Mouse (Mus musculus): Measurements from ENCODE around the gene Gm10643. TPM values are rescaled to one million over a fixed set of nuclear protein-coding genes. Genes with fewer than 3 reads are reported as not detected.

The Gm10643 gene
- 1 to 10 TPM; 4.0 to 4.2 TPM for total RNA-seq (2021)
- long read RNA-seq, experiment 1: 0 reads
- long read RNA-seq, experiment 2, partial matches to known transcripts: 0 of 2 reads
- long read RNA-seq, experiment 2, other reads (novel, unspliced or antisense): 0 of 2 reads

DNA sequence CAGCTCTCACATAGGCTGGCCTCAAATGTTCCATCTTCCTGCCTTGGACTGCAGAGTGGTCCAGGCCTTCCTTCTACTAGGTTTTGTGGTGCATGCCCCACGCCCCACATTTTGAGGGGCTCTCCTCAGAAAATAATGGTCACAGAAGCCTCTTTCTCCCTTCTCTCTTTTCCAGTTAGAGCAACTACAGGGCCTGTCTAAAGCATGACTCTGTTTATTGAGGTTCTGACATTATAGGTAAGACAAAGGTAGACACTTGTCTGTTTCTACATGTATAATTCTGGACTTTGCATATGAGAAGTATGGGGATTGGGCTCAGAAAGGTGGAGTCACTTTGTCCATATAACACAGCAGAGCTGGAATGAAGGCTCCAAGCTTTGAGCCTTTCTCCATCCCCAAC is at the start of gene Gm10643:
Gm10643 (minus strand) TSS at position 101 of the 400 bp plus-strand sequence.
- no peak for DNase-seq (ENCODE audit: low spot score in 2 of 2)

DNA sequence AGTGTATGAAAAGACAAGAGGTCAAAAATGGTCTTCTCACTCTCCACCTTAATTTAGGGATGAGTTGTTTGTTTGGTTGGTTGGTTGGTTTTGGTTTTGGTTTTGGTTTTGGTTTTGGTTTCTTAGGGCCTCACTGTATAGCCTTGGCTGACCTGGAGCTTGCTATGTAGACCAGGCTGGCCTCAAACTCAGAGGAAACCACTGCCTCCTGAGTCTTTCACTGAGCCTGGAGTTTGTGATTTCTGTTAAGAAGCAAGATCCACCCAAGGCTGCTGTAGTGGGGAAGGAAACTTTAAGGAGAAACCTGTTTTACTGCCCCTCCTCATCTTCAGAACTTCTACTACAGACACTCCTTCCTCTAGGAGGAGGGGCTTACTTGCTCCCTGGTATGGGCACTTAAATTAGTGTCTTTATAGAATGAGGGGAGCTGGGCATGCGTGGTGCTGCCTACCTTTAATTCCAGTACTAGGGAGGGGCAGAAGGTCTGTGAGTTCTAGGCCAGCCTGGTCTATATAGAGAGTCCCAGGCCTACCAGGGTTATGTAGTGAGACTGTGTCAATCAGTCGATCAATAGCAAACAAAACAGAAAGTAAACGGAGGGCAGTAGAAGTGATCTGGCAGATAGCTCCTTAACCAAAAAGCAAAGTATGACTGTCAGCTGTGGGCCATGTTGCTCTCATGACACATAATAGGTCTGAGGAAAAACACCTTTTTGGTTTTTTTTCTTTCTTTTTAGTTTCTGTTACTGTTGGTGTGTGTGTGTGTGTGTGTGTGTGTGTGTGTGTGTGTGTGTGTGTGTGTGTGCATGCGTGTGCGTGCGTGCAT is 41.5 kb upstream of the Gm10643 start:
- DNase-seq (ENCODE audit: low spot score in 2 of 2): no peak

DNA sequence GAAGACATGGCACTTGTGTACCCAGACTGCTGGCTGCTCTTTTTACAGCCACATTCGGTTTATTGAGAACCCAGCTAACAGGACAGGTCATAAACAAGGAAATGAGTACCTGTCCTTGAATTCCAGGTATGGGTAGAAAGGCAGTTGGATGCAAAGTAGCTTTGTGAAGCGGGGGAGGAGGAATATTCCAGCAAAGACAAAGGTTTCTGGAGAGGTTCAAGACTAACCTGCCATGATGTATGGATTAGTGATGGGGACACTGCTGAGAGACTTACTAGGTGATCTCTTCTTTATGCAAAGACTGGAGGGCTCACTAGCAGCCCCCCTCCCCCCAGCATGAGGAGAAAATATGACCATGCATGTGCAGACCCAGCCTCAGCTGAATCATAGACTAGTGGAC is 40.7 kb upstream of the Gm10643 start:
- no peak for DNase-seq (ENCODE audit: low spot score in 2 of 2)

DNA sequence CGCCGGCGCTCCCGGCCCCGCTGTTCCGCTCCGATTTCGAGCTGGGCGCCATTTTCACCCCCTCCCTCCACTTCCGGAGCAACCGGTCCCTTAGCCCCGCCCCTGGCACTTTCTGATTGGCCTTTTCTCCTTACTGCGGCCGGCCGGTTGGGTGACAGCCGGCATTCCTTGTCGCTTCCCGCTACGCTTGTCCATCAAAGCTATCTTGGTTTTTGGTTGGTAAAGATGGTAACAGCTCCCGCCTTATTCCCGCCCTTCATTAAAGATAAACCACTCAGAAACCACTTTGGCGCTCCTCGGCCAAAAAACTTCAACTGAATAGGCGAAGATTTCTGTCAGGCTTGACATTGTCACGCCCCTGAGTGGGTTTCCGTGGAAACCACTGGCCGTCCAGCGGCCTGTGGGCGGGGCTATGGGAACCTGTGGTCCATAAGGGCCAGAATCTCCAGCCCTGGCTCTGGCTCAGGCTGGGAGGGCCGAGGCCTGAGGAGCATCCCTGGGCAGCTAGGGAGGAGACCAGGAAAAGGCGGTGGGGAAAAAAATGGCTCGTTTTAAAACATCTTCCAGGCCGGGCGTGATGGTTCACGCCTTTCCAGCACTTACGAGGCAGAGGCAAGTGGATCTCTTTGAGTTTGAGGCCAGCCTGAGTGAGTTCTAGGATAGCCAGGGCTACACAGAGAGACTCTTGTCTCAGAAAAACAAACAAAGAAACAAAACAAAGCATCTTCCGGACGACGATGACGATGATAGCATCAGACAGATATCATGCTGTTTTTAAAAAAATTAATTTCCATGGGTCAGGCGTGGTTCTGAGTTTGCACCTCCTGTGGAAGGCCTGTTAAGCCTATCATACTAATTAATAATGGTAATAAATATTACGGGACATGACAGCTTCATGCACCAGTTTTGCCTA is 40.0 kb upstream of the Gm10643 start, which contains the start of gene Dcaf15:
Dcaf15 (minus strand) TSS at position 72 of the 913 bp plus-strand sequence.
- peak; percentile 88 to 94 for DNase-seq (ENCODE audit: low spot score in 2 of 2)

DNA sequence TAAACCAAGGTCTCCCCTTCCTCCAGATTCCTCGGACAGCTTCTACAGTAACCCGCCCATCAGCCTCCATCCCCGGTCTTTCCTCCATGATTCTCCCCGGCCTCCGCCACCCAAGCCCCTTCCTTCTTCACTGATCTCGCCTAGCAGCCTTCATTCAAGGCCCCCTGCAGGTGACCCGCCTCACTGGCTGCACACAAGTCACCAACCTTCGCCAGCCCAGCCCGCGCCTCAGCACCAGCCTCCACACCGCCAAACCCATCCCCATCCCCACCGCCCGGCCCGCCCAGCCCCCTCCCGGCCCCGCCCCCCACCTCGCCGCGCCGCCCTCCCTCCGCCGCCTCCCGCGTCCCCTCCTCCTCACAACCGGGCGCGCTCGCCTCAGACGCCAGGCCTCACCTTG is 39.3 kb upstream of the Gm10643 start:
- peak in 1 of 2 experiments; percentile 37 for DNase-seq (ENCODE audit: low spot score in 2 of 2)

DNA sequence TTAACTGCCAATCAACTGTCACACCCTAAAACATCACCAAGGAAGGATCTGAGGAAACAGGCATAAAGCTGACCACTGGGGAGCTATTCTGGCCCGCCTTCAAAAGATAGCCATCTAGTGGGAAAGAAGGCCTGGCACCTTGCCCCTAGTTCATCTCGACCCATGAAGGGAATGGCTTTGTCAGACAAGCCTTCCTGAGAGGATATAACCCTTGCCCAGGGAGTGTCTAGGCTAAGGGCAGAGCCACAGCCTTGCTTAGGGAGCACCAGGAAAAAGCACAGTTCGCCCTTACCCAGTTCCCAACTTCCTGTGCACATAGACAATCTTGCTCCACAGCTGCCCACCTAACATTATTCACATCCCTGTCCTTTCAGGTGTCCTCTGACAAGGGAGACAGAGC is 38.7 kb upstream of the Gm10643 start:
- no peak for DNase-seq (ENCODE audit: low spot score in 2 of 2)

DNA sequence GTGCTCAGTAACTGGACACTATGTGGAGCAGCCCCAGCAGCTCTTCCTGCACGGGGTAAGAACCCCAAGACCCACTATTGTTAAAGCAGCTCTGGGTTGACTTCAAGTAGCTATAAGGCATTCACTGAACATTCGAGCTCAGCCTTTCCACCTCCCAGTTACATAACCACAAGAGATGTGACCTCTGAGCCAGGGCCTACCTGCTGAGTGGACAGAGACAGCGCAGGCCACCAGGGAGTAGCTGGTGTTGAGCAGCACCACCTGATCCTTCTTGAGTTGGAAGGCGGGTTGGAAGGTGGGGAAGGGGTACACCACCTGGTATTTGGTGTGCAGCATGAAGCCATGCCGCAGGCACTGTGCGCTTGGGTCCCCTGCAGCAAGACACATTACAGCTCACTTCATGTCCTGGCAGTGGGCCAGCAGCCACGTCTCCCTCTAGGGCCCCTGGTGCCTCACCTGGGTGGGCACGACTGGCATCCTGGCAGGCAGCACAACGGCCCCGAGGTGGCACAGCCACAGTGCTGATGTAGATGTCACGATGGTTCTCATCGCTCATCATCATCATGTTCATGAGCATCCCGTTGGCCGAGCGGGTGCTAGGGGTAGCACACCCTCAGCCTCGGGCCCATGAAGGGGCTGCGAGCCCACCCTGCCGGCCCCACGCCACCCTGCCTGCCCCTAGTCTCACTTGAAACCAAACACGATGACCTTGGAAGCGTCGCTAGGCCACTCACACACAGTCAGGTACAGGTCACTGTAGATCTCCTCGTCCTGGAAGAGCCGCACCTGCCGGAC is 36.7 kb upstream of the Gm10643 start:
- no peak for DNase-seq (ENCODE audit: low spot score in 2 of 2)

DNA sequence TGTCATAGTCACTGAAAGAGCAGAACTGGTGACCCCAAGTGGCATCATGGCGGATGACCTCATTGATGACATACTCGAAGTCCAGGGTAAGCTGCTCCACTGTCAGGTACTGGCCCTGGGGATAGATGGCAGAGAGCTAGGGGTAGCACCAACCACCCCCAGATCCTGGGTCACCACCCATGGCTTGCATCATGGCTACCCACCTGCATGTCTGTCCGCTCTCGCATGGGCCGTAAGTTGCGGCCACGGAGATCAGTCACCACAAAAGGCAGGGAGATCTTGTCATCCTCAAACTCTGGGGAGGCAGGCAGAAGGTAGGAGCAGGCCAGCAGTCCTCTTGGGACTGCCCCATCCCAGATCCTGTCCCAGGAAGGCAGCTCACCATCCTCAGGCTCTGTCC is 33.4 kb upstream of the Gm10643 start:
- no peak for DNase-seq (ENCODE audit: low spot score in 2 of 2)

DNA sequence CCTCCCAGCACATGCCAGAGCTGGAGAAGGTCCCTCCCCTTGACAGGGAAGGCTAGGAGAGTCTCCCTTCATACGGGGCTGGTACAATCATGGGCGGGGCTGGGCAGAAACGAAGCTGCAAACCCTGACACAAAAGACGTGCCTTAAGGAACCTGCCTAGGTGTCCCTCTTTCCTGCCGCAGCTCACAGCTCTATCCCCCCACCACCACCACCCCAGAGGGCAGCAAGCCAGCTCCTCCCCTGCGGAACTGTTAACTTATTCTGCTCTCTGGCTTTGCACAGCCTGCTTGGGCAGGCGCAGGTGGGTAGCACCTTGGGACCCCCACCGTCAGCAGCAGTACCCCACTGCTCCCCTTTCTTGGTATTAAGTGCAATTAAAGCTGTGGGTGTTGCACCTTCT is 31.1 kb upstream of the Gm10643 start:
- DNase-seq (ENCODE audit: low spot score in 2 of 2): no peak

DNA sequence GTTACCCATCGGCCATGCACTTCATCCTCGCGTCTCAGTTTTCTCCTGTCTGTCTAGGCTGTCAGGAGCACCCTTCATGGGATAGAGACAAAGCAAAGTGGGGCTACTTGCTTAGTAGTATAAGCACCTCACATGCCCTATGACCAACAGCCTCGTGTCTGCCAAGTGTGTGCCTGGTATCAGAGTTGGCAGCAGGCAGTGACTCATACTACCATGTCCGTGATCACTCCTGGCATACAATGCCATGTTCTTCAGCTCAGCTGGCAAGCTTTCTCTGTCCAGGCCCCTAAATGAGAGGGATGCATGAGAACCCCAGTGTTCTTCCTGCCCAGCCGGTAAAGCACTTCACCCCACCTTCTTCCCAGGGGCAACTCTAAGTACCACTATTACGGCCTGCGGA is 25.6 kb upstream of the Gm10643 start:
- DNase-seq (ENCODE audit: low spot score in 2 of 2): no peak

DNA sequence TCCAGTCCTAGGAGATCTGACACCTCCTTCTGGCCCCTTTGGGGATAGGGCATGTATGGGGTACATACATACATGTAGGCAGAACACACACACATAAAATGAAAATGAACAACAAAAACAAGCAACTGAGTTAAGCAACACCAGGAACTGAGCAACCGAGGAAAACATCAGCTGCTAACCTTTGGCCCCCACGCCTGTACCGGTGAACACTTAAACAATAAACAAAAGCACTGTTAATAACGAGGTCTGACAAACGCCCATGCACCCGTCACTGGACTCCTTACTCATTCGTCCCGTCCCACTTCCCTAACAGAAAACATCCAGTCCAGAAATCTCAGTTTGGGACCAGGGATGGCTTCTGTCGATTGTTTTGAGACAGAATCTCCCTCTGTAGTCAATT is 24.3 kb upstream of the Gm10643 start:
- no peak for DNase-seq (ENCODE audit: low spot score in 2 of 2)

DNA sequence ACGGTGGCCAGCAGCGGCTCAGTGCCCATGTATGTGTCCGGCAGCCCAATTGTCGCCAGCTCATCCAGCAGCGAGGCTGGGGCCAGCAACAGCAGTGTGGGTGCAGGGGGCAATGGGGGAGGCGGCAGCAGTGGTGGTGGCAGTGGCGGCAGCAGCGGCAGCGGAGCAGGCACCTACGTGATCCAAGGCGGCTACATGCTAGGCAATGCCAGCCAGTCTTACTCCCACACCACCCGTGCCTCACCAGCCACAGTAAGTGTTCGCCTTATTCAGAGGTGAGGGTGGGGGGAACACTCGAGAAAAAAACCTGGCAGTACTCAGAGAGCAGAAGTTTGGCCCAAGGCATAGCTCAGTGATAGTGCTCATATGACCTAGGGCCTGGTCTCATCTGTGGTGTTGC is 22.9 kb upstream of the Gm10643 start:
- no peak for DNase-seq (ENCODE audit: low spot score in 2 of 2)

DNA sequence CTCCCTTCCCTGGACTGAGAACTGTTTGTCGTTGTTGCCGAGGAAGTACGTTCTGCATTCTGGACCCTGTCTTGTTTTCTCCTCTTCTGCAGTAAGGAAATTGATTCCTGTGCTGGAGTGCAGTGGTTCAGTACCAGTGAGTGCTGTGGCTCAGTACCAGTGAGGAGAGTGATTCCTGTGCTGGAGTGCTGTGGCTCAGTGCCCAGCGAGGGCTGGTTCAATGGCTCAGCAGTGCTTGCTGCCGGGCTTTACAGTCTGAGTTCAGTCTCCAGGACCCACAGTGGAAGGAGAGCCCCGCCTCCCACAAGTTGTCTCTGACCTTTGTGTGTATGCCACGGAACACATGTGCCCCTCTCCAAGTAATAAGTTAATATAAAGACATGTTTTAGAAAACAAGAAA is 22.2 kb upstream of the Gm10643 start:
- no peak for DNase-seq (ENCODE audit: low spot score in 2 of 2)

DNA sequence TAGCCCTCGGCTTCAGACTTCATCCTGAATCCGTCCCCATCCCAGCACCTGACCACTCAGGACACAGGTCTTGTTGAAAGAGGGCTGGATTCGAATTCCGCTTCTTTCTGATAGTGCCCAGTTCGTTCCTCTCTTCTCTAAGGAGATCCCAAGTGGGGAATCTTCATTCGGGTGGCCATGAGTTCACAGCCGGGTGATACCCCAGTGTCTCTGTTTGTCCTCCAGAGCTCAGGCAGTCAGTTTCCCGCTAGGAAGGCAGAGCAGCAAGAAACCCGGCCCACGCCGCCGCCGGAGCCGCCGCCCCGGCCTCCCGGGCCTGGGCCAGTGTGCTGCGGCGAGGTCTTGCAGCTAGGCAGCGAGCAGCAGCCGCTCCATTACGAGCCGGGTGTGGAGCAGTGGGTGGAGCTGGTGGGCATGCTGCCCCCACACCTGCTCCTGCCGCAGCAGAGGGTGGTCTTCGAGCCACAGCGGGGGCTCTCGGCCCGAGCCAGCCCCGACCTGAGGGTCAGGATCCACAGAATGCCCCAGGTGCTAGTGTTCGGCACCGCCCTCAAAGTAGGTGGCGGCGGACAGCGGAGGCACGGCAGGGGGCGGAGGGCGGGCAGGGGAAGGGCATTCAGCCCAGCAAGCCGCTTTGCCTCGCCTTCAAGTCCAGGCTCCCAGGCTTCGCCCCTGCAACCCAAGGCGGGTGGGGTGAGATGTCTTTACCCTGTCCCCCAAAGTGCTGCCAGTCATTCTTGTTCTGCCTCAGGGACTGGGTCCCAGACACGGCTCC is 19.6 kb upstream of the Gm10643 start:
- DNase-seq (ENCODE audit: low spot score in 2 of 2): no peak

DNA sequence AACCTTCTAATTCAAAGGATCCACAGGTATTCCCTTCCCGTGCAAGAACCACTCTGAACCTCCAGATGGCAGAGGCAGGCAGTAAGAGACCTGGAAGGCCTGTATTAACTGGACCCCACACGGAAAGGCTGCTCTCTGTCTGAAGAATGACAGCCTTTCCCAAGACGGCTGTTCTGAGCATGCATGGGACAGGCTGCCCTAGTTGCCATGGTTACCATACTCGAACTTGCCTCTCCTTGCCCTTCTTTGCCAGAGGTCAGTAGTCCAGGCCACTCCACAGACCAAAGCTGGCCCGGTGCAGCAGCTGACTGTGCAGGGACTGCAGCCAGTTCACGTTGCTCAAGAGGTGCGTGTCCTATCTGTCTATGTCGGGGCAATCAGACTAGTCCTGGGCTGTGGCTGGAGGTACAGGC is 18.9 kb upstream of the Gm10643 start:
- no peak for DNase-seq (ENCODE audit: low spot score in 2 of 2)

DNA sequence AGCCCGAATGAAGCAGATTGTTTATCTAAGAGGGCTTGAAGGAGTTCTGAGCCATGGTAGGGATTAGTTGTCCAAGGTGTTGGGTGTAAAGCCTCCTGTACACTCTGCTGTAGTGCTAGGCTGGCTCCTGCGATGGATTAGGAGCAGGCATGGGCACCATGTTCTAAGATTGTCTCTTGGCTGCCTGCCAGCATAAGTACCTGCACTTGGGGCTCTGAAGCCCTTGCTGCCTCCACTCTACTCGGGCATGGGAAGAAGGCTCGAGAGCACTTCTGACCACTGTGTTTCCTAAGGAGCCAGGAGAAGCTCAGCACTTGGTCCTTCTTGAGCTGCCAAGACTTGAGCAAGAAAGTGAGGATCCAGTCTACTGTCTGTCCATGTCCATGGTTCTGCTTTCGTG is 14.3 kb upstream of the Gm10643 start:
- DNase-seq (ENCODE audit: low spot score in 2 of 2): no peak

DNA sequence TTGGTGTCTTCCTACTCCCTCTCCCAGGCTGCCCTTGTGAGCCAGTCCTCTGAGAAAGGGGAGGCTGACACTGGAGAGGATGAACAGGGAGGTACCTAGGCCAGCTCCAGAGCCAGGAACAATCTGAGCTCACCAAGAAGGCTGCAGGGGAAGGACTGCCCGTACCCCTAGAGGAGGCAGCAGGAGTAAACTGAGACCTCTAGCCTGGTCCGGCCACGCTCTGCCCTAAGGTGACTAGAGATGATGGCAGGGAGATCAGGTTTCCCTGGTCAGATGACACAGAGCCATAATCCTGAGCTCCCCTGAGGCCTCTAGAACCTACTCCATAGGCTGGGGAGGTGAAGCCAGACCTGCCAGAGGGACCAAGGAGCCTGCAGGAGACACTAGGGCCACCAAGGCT is 11.9 kb upstream of the Gm10643 start:
- DNase-seq (ENCODE audit: low spot score in 2 of 2): no peak

DNA sequence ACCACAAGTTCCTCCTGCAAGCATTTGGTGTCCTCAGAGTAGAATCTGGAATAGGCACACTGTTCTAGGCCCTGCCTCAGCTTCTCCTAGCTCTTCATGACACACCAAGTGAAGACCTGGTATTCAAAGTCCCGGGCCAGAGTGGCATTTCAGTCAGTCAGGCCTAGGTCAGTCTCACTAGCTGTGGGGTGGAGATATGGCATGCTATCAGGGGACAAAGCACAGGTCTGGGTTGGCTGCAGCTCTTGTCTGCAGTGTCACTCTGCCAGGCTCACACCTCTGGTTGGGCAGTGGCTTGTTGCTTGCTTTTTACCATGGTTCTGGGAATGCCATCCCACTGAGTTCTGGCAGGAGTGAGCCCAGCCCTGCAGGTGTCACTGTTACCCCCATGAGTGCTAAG is 11.5 kb upstream of the Gm10643 start:
- DNase-seq (ENCODE audit: low spot score in 2 of 2): no peak

DNA sequence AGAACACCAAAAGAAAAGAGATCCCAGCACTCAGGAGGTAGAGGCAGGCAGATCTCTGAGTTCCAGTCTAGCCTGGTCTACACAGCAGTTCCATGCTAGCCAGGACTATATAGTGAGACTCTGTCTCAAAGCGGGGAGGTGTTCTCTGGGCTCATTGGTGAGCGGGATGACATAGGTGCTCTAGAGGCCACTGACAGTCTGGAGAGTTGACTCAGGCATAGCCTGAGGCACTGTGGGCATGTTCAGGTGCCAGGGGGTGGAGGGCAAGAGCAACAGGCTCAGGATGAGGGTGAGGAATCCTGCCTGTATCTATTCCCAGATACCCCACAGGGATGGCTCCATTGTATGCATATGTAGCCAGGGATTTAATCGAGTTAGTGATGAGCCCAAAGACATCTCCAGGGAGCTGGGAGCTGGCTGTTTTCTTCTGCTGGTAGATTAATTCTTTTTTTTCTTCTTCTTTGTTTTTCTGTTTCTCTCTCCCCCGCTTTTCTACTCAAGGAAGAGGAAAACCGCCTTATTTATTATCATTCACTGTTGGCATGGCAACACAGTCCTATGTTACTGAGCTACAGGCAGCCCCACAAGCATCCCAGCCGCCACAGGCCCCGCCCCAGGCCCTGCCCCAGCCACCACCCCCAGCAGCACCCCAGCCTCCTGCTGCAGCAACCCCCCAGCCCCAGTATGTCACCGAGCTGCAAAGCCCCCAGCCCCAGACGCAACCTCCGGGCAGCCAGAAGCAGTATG is 8.5 kb upstream of the Gm10643 start:
- DNase-seq (ENCODE audit: low spot score in 2 of 2): no peak

DNA sequence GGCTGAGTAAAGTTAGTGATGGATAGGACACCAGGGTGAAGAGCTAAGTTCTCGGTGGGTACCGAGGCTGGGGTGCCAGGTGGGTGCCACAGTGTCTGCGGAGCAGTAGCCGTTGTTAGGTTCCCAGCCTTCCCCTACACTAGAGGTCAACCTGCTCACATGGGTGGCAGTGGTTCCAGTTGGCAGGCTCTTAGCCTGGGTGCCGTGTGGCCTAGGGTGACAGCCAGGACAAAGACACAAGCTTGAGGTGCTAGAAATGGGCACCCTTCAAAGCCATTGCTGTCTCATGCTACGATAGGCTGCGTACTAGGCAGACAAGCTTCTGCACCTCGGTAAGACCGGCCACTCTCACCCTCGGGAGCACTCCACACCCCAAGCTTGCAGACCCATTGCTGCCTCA is 7.4 kb upstream of the Gm10643 start:
- DNase-seq (ENCODE audit: low spot score in 2 of 2): no peak
